Mouse (Mus musculus) layer of hippocampus, adult 8-10 months (tissue): ENCODE measurements around the gene Ppcdc. TPM values are rescaled to one million over a fixed set of nuclear protein-coding genes. Genes with fewer than 3 reads are reported as not detected.
"Not testable (repeated sequence)": the region's sequence is repeated elsewhere in the genome, so short reads cannot be mapped to it uniquely, and the experiment has no call there.

Experiments
- DNase-seq, 2 experiments: peaks; one replicate each; pipeline ENCODE4 v3.0.0; 2022; ENCODE audit warnings: low spot score in 2 of 2
- total RNA-seq, 4 experiments: library from RNA; stranded (reverse); gene quantifications; 2 replicates each; pipeline ENCODE4 v1.2.4; 2022

Gene Ppcdc
- total RNA-seq, 4 experiments from 2014 or later = 16.1 to 26.1 (median 23.2) TPM

DNA sequence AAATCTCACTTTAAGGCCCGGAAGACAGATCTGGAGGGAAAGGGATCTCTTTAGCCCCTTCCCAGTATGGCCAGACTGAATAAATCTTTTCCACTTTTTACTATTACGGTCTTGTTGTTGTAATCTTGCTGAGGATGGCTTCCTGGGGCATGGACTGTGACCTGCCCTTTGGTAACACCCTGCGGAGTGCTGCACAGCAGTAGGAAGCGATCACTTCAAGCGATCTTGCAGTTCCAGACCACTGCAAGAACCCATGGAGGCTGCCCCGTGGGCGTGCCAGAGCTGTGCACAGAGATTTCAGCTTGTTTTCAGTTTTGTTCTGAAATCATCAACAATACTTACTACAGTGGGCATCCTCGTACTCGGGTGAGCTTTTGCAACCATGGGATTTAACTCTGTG, 8.7 kb downstream of the Ppcdc start:
- no peak for DNase-seq

DNA sequence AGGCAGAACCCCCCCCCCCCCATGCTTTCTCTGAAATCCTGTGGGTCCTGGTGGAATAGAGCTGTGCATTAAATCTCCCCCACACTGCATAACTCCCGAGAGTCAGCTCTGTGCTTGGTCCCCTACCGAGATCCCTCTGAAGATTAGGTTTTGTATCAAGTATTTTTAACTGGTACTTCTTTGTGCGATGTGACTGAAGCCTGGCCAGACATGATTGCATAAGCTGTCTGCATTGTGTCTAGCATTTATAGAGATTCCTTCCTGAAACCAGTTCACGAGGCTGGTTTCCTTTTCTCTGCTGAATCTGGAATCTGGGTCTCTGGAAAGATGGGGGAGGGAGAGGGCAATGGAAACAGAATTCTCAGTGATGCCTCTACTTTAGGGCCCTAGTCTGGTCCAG, 11.5 kb downstream of the Ppcdc start:
- no peak for DNase-seq

DNA sequence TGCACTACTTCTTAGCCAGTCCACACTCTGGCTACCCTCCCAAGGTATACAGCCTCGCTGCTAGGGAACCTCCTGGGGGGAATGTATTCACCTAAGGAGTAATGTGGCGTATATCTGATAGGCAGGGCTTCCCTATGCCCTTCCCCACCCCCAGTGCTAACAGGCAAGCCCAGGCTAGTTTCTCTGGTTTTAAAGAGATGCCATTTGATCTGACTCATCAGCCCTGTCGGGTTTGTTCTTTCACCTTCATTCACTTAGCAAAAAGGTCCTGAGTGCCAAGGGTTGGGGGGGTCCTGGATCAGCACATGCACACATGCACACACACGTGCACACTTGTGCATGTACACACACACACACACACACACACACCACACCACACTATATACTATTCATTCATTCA, 12.0 kb downstream of the Ppcdc start:
- no peak for DNase-seq

DNA sequence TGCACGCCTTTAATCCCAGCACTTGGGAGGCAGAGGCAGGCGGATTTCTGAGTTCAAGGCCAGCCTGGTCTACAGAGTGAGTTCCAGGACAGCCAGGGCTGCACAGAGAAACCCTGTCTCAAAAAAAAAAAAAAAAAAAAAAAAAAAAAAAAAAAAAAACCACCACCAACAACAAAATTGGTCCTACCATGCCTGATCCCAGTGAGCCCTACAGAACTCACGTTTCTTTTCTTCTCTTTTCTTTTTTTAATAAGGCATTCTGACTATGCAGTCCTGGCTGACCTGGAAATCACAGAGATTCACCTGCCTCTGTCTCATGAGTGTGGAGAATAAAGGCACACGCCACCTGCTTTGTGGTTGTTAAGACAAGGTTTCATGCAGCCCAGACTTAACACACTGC, 12.8 kb downstream of the Ppcdc start:
- not testable (repeated sequence) for DNase-seq

DNA sequence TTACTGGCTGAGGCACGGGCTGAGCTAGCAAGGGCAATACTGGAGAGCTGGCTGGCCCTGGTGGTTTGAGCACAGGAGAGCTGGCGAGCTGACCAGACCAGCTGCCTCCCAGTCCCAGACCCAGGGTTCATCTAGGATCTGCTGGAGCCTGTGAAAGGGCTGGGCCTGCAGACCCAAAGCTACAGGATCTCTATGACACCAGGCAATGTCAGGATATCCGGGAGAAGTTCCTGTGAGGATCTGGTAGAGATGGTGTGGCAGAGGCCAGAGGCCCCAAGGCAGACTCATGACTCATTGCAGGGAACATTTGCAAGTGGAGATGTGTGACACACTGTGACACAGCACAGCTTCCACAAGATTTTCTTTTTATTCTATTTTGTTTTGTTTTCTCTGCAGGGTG, 14.8 kb downstream of the Ppcdc start:
- DNase-seq = no peak

DNA sequence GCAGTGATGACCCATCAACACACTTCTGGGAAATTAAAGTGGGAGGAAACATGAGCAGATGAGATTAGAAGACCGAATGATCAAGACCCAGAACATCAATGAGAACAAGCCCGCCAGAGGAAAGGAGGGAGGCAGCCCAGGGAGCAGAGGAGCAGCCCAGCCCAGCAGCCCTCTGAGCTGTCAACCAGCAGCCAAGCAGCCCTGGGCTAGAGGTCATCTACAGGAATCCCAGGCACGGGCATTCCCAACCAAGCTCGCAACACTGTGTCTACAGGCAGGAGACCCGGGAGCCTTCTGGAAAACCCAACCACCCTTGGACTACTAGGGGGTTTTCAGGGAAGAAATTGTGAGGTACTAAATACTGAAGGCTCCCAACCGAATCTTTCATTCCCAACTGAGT, 15.9 kb downstream of the Ppcdc start:
- no peak for DNase-seq

DNA sequence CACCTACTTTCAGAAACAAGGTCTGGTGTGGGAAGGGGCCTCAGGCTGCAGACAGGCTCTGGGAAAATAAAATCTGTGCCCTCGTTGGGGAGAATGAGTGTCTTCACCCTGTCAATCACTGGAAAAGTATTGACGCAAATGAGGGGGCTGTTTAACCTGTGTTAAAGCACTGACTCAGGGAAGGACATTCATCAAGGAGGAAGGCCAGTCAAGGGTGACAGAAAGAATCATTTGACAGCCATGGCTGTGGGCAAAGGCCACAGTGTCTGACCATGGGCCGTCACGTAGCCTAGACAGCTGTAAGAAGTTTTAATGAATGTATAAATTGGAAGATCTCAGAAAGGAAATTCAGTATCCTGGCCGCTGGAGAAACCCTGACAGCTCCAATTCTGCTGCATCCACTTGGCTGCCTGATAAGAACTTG, 18.2 kb downstream of the Ppcdc start:
- DNase-seq = no peak

DNA sequence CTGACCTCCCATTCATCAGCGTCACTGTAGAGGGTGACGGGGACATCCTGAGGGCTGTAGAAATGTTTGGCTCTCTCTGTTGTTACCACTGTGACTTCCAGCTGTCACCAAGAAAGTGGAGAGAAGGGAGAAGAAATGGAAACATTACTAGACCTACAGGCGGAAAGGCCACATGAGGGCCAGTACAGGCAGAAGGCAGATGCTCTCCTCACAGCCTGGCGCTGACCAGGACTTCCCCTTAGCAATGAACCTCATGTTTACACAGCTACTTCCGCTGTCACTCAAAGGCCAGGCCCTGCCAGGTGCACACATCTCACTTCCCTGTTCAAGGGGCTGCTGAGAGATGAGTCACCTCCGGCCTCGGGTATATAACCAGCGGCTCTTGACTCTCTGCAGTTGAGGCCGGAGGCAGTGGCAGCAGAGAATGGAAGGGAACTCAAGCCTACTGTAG, 18.8 kb downstream of the Ppcdc start:
- DNase-seq = no peak

DNA sequence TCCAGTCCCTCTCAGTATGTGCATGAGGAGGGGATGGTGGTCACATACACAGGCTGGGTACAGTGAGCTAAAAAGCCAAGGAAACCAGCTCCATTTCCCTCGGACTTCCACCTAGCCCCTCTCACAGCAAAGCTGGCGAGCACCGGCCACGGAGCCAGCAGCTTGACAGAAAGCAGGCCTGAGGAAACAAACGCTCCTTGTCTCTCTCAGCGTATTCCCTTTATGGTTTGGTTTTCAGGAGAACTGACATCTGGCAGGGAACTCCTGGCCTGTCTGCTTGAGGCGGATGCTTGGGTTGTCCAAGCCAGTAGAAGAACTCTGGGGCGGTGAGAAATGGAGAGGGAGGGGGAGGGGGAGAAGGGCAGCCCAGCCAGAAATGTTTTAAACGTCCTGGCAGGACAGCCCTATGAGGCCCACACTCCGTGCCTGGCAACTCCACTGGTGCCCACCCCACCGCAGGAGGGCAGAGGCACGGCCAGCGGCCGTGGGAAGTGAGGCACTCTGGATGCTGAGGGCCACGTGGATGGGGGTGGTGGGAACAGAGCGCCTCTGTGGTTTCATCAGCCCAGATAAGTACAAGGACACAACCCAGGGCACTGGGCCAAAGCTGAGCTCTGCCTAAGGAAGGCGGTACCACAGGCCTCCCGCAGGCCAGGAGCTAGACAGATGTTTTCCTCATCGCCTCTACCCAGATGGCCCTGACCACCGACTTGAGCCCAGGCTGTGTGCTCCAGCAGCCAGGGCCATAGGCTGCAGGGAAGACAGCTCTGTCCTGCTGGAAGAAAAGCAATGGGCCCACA, 19.4 kb downstream of the Ppcdc start:
- peak; percentile 85 to 89 for DNase-seq

DNA sequence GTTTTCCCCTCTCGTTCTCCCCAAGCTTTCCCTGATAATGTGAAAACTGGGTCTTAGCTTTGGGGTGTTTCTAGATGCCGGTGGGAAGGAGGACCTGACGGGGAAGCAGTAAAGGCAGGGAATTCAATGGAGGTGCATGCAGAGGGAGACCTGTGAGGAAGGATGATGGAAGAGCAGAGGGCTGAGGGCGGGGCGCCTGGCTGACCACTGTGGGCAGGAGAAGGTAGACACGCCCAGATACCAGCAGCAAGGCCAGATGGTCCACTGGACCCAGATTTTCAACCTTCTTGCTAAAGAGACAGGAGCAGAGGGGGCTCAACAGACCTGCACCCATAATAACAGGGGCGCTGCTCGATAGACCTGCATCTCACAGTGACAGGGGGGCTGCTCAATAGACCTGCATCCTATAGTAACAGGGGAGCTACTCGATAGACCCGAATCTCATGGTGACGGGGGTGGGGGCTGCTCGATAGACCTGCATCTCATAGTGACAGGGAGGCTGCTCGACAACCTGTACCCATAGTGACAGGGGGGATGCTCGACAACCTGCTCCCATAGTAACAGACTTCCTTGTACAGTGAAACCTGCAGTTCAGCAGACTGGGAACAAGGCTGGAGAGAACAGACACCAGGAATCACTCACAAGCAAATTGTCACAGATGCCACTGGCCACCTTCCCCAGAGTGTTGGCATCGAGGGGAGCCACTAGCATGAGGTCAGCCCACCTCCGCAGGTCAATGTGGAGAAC, 20.2 kb downstream of the Ppcdc start:
- DNase-seq = no peak

DNA sequence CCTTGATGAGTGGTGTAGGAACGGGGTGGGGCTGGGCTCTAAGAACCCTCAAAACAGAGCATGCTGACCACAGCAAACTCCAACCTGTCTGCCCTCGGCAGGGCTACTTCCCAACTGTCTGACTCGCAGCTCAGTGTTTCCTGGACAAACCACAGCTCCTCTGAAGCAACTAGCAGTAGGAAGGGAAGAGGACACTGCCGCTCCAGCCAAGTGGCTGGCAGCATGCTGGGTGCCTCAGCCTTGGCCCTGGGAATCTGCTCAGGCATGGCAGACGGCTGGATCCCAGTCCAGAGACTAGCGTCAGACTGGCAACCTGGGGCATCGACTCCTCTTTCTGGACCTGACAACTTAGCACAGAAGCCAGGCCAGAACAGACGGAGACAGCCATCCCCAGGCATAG, 22.6 kb downstream of the Ppcdc start:
- DNase-seq = no peak

DNA sequence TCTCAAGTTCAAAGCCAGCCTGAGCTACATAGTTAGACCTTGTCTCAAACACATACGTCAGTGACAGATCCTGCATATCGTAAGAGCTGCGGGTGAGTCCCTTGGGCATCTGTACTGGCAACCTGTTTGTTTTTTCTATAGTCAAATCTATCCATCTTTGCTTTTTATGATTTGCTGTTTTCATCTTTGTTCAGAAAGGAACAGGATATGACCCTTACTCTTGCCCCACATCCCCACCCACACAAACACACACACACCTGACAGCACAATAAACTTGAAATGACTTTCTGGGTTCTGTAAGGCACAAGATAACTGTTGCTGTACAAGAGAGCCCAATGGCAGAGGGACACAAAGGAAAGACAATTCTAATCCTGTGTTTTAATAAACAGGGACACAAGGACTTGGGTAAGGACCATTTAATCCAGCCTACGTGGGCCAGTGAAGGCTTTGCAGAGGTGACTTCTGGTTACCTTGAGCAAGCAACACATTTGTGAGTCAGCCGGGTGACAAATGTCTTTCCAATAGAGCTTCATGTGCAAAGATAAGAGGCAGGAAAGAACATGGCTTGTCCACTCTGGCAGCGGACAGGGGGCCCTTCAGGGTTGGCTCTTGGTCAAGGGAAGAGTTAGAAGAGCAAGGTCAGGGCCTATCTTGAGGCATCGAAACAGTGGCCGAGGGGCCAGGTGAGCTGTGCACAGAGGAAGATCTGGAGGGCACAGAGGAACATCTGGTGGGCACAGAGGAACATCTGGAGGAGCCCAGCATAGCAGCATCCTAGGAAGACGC, 32.6 kb downstream of the Ppcdc start:
- no peak for DNase-seq

DNA sequence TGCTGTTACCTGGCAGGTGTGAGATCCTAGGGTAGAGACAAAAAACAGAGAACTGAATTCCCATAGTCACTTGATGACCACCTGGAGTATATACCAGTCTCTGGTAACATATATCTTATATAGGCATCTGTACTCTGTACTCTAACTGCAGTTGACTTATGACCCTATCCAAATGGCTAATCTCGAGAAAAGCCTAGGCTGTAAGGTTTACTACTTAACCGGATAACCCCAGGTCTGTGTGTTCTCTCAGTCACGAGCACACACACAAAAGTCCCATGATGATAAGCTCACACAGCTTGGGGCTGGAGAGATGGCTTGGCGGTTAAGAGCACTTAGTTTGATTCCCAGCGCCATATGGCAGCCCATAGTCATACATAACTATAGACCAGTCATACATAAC, 33.5 kb downstream of the Ppcdc start:
- DNase-seq = no peak

DNA sequence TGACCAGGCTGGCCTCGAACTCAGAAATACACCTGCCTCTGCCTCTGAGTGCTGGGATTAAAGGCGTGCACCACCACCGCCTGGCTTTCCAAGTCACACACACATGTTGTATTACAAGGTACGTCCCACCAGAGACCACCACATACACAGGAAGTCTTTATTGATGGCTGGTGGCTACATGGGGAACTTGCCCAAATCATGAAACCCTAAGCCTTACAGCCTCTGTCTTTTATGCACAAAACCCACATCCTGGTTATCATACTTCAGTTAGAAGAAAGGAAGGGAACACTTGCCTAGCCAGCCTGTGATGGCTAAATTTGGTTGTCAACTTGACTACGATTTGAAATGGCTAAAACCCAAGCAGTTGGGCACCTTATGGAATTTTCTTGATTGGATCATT, 35.9 kb downstream of the Ppcdc start:
- no peak for DNase-seq

DNA sequence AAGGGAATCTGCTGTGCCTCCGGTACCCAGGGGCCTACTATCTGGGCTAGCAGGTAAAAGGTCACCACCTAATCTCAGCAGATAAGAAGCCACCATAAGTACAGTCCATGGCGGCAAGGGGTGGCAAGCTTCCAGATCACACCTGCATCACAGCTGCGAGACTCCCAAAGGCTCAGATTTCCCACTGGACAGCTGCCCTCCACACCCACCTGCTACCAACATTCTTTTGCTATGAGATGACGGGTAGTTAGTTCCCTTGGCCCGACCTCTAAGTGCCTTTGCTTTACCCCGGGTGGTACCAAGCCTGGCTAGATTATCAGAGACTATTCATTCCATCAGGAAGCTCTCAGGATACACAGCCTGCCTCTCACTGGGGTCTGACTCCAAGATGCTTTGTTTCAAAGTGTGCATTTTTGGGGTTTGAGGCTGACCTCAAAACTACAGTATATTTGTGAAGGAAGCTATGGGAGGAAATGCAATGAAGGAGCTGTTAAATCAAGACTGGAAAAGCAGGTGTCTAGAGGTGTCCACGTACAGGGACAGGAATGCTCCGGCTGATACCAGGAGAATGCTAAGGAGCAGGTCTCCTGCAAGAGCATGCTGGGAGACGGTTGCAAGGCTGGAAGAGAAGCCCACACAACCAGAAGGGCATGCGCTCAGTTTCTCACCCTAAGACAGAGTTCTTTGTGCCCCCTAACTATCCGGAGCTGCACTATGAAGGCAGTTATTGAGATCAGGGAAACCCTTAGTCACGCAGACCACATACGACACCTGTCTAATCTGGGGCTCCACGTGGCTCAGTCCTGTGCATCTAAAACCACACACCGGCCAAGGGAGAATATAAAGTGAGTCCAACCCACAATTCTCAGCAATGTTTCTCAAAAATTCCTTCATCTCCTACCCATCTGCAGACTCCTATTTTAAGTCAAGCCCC, 37.3 kb downstream of the Ppcdc start:
- no peak for DNase-seq

DNA sequence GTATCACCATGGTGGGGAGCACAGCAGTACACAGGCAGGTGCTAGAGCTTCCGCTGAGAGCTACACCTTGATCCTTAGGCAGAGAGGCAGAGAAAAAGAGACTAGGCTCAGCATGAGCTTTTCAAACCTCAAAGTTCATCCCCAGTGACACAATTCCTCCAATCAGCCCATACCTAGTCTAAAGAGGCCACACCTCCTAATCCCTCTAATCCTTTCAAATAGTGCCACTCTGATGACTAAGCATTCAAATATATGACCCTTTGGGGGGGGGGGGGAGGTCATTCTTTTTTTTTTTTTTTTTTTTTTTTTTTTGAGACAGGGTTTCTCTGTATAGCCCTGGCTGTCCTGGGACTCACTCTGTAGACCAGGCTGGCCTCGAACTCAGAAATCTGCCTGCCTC, 41.2 kb downstream of the Ppcdc start:
- DNase-seq = no peak

DNA sequence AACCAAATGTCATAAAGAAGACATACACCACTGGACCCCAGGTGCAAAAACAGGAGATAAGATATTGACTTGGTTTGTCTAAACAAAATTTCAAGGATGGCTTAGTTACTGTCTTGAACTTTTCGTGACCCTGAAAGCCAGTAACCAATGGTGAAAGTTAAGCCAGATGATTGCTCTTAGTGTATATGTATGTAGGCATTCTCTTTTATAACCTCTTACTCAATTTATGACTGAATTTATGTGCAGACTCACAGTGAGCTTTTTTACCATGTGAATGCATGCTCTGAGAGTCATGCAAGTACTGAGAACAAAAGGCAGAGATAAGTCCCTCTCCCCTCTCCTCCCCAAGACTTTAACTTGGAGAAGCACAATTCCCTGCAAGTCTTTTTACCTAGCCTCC, 47.0 kb downstream of the Ppcdc start:
- DNase-seq = no peak

DNA sequence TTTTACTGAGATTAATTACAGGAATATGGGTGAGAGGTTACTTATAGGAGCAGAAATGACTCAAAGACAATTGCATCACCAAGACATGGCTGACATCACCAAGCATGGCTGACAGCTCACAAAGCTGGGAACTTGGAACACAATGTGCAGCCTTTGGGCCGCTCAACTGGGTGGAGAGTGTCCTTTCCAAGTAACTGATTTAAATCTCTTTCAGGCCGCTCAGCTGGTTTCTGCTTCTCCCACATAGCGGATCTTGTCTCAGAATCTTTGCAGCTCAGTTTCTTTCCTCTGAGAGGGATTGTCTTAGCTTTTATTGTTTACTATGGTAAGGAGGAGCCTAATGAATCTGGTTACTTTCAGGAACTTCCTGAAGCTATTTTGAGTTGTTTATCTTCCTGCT, 49.1 kb downstream of the Ppcdc start:
- DNase-seq = no peak

DNA sequence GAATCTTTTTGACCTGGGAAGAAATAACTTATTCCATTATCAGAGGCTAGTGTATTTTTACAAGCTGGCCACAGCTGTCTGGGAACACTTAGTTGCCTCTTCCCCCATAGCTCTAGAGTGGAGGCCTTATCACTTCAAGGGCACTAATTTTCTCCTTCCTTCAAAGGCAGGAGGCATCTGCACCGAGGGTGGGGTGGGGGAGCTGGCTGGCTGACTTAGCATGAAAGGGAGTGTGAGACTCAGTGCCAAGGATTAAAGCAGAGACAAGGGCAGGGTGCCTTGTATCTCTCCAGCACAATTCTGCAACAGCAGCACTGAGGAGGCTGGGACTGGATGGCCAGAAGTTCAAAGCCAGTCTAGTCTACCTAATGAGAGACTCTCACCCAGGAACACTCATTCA, 50.8 kb downstream of the Ppcdc start:
- DNase-seq = no peak

DNA sequence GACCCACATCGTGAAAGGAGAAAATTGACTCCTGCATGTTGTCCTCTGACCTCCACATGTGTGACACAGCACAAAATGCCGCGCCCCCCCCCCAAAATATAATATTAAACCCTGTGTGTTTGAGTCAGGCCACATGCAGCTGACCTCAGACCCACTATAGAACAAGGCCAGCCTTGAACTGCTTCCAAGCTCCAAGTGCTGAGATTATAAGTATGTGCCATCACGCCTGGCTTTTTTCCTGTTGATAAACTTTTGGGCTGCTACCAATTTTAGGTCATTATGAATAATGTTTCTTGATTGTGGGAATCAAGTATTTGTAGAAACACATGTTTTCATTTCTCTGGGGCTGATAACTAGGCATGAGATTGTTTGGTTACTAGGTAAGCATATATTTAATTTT, 53.0 kb downstream of the Ppcdc start:
- DNase-seq = no peak

DNA sequence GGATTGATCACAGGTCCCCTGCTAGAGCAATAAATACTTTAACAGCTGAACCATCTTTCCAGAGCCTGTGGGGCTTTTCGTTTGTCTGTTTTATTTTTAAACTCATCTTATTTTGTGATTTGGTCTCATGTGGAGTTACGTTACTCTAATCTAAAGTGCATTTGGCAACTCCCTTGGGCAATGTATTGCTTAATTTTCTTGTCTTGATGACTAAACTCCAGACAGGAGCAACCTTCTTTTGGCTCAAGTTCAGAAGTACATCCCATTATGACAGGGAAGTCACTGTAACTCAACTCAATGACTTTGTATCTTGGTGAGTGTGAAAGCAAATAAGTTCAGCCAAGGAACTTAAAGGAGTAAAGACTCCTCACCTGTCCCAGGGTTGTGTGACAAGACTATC, 55.3 kb downstream of the Ppcdc start:
- DNase-seq = no peak
